Mouse (Mus musculus) erythroblast, embryonic 14.5 days (primary cell): ENCODE measurements around the gene Narfl.

ENCODE experiments used
- GATA1 ChIP-seq: IDR thresholded peaks from 2 replicates; pipeline ENCODE4 v1.6.1; 2012; ENCODE audit warnings: low read length, inconsistent platforms, mixed read lengths
- TAL1 ChIP-seq: IDR thresholded peaks from 3 replicates; pipeline ENCODE4 v1.6.1; 2012; ENCODE audit warnings: low read length, inconsistent platforms, mixed read lengths

DNA sequence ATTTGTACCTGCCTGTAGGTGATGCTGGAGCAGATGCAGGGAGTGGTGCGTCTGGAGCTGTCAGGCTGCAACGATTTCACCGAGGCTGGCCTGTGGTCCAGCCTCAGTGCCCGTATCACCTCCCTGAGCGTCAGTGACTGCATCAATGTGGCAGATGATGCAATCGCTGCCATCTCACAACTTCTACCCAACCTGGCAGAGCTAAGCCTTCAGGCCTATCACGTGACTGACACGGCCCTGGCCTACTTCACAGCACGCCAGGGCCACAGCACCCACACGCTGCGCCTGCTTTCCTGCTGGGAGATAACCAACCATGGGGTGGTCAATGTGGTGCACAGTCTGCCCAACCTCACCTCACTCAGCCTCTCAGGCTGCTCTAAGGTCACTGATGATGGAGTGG, 44.1 kb downstream of the Narfl start:
- no peak for TF ChIP-seq GATA1
- TF ChIP-seq TAL1 = no peak
